Mouse (Mus musculus) telencephalon, adult 2 months (tissue): ENCODE data around the gene Art3.

Experiments
- DNase-seq: peaks from one replicate; pipeline ENCODE4 v3.0.0-alpha.2; 2011; ENCODE audit warnings: low read depth, low spot score

Art3 gene

DNA sequence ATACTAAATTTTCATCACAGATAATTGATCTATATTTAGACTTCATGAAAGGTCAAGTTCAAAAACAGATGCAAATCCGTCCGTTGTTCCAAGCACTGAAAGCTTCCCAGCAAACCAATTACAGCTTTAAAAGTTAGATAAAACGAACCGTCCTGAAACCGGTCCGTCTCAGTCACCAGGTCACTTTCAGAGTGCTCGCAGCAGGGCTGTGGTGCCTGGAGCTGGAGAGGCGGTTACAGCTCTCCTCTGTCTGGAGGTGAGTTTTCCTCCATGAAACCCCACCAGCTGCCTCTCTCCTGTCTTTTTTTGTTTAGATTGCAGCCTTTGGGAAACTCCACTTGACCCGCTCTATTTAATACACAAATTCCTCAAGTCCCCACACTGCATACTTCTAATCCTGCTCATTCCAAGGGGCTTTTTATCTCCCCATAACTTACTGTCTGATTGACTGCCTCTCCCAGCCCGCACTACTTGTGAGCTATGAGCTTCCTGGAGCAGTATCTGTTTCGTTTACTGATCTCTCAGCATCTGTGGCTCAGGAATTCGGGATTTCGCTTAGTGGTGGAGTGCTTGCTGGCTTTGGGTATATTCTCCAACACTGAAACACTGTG is 45.3 kb downstream of the Art3 start:
- DNase-seq: no peak

DNA sequence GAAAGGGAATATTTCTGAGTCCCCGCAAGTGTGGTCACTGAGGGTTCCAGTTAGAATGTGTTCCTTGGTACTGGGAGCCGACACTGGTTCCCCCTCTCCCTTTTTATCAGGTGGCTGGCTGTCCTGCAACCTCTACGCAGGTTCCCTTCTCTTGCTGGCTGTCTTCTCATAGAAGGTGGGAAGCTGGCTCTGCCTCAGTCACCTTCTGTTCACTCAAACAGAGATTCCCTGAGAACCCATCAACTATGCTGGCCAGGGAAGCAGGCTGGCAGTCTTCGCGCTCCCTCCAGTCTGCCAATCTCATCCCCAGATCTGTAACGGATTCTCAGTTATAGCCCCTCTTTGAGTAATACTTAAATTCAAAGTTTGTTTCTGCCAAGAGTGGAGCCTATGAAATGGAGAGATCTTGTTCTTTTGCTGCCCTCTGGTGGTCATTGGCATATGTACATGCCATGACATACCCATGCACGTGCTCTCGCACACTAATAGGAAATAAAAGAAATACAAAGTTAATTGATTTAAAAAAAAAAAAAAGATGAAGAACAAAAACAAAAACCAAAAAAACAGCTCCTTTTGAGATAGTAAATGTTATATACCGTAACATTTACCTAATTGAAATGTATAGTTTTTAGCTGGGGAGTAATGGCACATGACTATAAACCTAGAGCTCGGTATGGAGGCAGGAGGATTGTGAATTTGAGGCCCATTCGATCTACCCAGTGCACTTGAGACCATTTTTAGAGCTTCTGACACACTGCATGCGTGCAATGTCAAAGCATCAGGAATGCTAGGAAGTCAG is 50.1 kb downstream of the Art3 start:
- peak; percentile 42 for DNase-seq

DNA sequence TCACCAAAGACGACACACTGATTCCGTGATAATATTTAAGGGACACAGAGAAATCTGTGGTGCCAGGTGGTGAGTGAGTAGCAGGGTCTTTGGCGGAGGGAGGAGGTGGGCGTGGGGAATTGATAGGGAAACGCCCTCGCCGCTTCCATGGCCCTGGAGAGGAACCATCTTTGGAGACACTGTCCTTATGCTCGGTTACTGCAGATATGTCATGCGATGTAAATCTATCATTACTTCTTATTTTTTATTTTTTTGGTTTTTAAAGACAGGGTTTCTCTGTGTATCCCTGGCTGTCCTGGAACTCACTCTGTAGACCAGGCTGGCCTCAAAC is 50.7 kb downstream of the Art3 start:
- no peak for DNase-seq

DNA sequence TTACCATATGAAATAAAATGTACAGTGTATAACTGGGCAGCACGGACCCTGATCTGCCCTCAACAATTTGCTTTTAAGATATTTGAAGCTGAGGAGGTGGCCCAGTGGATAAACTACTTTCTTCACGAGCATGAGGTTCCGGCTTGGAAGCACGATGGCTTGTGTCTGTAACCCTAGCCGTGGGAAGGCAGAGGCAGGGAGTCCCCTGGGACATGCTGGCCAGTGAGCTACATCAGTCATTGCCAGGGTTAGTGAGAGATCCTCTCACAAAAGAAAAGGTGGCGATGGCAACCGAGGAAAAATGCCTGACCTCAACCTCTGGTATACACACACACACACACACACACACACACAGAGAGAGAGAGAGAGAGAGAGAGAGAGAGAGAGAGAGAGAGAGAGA is 52.1 kb downstream of the Art3 start:
- no peak for DNase-seq

DNA sequence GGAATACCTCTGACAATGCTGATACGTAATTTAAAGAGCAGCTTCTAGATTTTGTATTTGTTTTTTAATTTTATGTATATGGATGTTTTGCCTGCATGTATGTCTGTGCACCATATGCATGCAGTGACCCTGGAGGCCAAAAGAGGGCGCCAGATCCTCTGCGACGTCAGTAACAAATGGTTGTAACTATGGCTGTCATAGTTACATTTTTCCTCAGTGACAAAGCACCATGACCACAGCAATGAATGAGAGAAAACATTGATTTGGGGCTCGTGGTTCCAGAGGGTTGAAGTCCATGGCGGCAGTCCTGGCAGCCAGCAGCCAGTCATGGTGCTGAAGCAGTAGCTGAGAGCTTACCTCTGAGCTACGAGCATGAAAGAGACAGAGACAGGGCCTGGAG is 53.2 kb downstream of the Art3 start:
- DNase-seq: no peak

DNA sequence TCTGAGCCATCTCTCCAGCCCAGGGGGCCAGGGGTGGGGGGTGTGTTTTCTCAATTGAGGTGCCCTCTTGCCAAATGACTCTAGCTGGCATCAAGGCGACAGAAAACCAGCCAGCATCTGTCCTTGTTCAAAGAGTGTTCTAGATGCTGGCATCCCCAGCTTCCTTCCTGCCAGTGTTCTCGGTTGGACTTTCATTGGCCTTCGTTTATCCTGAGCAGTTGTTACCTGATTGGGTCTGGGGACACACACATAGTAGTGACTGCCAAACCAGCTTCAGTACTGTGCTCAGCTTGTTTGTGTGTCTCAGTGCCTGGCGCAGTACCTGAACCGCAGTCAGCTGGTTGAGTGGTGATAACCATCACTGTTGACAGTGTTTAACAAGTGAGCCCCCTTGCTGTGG is 54.5 kb downstream of the Art3 start:
- DNase-seq: no peak

DNA sequence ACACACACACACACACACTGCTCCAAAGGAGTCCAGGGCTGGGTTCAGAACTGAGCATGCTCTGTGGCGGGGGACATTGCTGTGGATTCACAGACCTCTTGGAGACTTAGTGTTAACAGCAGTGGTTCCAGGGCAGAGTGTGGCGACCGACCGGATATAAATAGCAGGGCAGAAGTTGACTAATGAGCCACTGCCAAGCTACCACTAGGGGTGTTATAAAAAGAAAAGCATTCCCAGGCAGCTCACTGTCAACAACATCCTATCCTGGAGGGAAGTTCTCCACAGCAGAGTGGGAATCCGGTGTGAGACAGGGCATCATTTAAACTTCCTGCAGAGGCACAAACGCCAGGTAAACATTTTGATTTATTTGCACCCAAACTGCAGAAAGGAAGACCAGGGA is 55.0 kb downstream of the Art3 start:
- no peak for DNase-seq

DNA sequence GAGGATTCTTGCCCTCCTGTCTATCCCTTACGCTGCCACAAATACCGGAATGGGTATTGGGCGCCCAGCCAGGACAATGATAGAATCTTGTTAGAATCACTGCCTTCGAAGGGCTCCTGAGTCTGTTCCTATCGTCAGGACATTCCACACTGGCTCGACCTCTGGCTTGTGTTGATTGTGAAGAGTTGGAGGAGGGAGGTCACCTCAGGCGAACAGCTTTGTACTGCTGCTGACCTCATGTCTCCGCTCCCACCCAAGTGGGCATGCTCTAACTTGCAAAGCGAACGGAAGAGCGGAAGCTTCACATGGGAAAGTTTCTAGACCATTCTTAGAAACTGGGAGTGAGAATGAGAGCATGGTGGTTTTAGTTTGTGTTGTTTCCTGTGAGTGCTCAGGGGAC is 55.8 kb downstream of the Art3 start:
- no peak for DNase-seq

DNA sequence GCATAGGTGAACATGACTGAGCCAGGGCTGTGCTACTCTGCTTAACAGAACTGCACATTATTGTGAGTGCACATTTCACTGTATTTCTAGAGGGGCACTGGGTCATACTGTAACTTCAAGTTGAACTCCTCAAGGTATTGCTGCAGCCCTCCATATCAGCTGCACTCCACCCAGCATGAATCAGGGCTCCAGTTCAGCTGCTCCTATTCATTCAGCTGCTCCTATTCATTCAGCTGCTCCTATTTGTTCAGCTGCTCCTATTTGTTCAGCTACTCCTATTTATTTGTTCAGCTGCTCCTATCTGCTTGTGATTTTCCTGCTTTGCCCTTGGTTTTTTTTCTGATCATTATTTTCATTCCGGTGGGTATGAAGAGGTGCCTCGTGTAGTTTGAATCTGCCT is 58.4 kb downstream of the Art3 start:
- DNase-seq: no peak

DNA sequence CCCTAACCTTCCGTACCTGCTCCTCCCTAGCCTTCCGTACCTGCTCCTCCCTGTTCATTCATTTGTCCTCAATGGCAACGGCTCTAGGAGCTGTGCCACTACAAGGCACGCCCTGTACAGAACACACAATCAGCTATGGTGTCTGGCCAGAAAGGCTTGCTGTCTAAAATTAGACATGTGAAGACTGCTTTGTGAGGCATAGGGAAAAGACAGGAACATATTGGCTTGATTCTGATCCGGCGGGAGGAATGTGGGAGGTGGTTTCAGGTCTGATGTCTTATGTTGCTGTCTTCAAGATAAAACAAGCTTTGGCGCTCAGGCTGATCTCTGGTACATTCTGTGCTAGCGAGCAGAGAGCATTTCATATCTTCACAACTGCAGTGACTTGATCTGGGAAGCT is 59.0 kb downstream of the Art3 start:
- no peak for DNase-seq

DNA sequence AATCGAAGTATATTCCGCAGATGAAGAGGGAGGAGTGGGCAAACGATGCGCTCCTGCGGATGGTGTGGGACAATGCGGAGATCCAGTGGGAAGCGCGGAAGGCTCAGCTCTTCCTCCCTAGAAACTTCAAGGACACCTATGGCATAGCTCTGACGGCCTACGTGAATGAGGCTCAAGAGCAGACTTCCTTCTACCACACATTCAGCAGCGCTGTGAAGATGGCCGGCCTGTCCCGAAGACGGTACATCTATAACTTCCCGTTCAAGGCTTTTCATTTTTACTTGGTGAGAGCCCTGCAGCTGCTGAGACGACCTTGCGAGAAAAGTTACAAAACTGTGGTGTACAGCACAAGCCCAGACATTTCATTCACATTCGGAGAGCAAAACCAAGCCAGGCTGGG is 60.9 kb downstream of the Art3 start:
- no peak for DNase-seq

DNA sequence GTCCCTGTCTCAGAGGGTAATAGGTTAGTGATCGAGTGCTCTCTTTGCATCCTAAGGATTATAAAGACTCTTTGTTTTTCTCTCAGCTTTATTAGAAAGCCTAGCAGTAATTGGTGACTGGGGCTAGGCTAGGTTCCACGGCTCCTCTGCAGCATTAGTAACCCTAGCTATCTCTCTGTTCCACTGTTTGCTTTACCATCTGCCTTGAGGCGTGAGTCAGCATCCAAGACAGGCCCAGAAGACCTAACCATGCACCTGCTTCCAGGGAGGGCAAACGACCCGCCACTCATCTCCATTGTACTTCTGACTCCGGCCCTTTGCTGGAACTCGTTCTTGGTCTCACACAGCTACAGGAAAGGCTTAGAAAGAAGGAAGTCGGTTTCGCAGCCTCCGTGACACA is 62.2 kb downstream of the Art3 start:
- DNase-seq: no peak

DNA sequence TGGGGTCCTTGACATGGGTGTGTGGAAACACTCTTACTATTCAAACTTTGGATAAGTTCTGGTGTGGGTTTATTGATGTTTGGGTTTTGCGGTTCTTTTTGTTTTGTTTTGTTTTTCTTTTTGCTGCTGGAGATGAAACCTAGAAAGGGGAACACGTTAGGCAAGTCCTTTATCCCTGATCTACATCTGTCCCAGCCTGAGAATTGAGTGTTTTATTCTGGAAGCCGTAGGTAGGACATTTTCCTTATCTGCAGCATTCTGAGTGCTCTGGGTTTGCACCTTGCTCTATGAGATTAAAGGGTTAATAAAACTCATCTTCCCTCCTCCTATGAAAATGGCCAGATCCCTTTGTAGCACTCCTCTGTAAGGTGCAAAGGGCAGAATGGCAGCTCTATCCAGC is 64.1 kb downstream of the Art3 start:
- DNase-seq: no peak

DNA sequence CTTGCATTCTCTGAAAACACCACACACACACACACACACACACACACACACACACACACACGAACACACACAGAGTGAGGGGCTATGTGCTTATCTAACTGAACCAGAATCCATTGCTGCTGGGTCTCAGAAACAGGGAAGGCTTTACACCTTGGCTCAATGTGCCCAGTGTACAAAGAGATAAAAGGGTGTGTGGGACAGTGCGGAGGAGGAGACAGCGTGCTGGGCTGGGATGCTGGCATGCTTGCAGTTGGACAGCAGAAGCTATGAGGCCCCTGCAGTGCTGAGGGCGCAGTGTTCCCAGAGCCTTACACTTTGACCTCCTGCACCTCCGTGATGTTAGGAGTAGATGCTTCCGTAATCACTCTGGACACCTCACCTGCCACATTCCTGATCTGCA is 64.8 kb downstream of the Art3 start:
- DNase-seq: no peak

DNA sequence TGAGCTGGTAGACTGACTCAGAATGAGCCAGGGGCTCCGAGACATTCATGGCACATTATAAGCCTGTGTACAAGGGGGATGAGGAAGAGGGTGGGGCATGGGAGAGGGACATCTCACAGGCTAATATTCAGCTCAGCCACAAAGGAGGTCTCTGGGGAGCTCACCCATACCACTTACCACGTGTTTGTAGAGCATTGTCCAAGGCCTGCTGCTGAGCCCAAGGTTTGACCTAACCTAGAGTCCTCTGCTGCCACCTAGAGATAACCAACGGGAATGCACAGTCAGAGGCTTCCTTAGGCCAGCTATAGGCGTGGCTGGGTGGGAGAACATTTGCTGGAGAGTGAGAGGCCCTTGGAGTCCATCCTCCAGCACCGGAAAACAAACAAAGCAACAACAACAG is 66.5 kb downstream of the Art3 start:
- DNase-seq: no peak

DNA sequence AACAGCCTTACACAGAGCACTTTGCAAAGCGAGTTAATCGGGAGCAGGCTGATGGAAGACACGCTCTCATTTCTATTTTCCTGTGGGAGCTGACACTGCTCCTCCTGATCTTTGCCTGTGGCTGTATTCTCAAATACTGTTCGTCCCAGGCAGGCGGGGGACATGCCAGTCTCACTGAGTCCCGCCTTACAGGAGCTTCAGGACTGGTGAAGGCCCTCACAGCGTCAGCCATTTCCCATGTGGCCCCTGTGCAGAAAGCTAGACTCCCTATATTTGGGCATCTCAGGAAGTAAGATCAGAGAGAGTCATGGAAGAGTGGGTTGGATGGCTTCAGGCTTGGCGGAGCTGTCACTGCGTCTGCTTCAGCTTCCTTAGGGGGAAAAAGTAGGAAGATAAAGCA is 71.2 kb downstream of the Art3 start:
- no peak for DNase-seq

DNA sequence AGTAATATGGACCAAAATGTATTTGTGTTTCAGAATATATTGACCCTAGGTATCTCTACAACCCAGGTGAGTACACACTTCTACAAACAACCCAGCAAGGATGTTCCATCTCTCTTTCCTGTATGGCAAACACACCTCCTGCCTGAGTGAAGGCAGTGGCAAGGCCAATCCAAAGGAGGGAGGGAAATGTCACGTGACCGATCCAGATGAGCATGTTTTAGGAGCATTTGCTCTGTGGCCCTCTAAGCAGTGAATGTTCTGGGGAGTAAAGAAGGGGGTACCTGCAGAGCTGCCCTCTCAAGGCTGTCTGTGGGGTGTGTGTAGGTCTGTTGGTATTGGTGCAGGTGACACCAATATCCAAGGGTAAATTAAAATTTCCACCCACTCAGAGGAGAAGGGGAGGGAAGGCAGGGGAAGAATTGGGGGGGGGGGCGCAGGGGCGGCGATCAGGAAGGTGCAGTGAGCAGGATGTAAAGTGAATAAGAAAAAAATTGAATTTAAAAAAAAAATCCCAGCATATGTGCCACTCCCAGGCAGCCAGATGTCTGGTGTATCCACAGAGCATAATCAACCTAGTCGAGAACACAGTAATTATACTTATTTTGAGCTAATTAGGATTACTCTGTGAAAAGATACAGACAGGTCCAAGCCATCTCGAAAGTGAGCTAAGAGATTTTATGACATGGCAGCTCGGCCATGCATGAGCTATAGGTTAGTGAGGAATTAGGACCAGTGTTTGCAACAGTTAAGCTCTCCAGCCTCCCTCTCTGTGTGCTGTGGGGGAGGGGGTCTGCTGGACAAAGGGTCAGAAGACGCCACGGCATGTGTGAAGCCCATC is 72.2 kb downstream of the Art3 start:
- DNase-seq: no peak

DNA sequence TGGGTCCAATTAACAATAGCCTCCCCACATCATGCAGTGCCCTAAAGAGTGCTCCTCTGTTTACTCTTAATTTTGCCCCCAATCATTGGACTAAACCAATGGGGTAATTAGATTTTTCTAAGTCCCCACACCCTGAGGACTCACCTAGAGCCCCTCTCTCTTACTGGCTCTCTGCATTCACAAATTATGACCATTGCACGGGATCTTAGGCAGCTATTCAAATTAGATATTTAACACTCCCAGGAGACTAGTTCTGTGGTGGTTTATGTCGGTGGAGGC is 72.7 kb downstream of the Art3 start:
- DNase-seq: no peak

DNA sequence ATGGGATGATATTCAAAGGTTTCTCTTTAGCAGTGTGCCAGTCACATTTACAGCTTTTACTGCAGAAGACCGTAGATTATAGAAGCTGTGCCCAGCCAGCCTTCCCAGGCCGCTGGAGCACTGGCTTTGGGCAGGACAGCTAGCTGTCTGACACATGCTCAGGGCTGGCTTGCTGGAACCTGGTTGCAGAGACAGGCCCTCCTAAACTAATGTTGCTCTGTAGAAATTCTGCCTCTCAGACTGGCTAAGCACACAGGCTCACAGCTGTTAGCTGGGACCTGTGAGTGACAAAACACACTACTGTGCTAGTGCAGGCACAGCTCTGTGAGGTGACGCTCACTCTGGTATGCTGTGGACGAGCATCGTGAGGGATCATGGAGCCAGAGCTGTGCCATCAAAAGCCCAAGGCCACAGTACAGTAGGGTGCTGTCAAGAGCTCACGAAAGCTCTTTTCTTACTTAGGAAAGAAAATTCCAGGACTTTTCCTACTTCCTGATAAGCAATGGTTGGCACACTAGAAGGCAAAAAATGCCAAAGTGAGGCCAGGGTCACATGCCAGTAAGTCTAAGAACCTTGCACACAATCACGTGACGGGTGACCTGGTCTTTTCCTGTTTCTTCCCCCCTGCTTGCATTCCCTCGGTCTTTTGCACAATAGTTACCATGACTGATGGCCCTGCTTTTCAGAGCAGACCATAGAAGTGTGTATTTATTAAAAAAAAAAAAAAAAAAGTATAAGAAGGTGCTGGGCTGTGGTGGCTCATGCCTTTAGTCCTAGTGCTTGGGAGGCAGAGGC is 77.9 kb downstream of the Art3 start:
- no peak for DNase-seq

DNA sequence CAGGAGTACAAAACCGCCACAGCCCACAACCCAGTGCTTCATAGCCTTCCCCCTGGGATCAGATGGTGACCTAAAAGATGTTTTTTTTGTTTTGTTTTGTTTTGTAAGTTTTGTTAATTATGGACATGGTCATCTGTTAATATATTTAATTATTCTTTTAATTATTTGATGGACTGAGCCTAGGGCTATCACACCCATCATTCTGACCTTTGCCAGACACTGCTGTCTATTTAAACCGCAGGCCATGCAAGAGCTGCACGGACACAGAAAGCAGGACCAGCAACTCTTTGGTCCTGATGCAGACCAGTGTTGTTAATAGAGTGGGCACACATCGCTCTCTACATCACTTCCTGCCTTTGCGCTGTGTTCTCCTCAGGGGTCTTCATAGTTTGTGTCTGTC is 78.9 kb downstream of the Art3 start:
- no peak for DNase-seq

DNA sequence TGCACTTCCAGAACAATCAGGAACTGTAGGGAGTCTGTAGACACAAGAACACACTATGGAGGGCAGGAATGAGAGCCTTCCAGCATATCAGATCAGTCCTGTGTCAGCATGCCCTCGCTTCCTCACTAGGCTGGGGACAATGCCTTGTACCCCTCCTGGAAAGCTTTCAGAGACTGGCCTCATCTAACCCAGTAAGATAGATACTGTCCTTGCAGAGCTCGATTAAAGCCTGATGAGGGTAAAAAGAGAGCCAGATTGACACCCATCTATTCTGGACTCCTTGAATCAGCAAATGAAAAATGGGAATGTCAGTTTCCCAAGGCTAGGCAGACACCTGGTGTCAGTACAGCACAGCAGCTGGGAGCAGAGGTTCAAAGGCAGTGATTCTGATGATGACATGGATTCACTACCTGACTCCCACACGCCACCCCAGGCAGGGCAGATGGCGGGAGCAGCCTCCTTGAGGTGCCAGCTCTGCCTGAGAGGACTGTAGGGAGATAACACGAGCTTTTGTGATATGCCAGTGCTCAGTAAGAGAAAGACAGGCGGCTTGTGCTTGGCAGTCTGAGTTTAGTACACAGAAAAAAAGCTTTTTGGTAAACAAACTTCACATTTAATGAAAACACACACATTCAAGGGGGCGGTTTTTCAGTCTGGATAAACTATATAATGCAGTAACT is 80.0 kb downstream of the Art3 start:
- DNase-seq: no peak
